Mouse (Mus musculus): Measurements from ENCODE around the gene Atp7a.

GRCm38 (mm10) chrX:106045928-106046327 lies 18.9 kb downstream of the Atp7a start:
- TF ChIP-seq GABPA (IDR thresholded peaks at IDR 0.05; ENCODE audit: low read depth, low read length) = no peak
- no peak for TF ChIP-seq POLR2A (IDR thresholded peaks at IDR 0.05; ENCODE audit: control insufficient read depth in 1 of 2, insufficient read depth in 1 of 2, low read depth in 1 of 2, low read length in 2 of 2, poor library complexity in 1 of 2)
- TF ChIP-seq SMC3 (IDR thresholded peaks at IDR 0.05; ENCODE audit: low read depth, low read length) = no peak
- no peak for TF ChIP-seq TBP (IDR thresholded peaks at IDR 0.05; ENCODE audit: low read depth, low read length)
- no peak for TF ChIP-seq ZC3H11A (IDR thresholded peaks at IDR 0.05; ENCODE audit: low read depth, low read length)
- TF ChIP-seq CTCF (IDR thresholded peaks at IDR 0.05 in 2 of 3, conservative IDR thresholded peaks at IDR 0.05 in 1 of 3; ENCODE audit: control insufficient read depth in 1 of 3, insufficient read depth in 1 of 3, low read depth in 2 of 3, low read length in 3 of 3, poor library complexity in 1 of 3, severe bottlenecking in 1 of 3) = no peak
- TF ChIP-seq NRF1 (IDR thresholded peaks at IDR 0.05; ENCODE audit: insufficient read depth, low read depth, low read length, poor library complexity, severe bottlenecking) = no peak
- no peak for TF ChIP-seq MEF2A (IDR thresholded peaks at IDR 0.05; ENCODE audit: extremely low read depth, insufficient replicate concordance, low read depth, low read length, poor library complexity, severe bottlenecking)

Measured in MEL (cell line).